Mouse (Mus musculus): ENCODE measurements around the gene Gm11563. TPM values are rescaled to one million over a fixed set of nuclear protein-coding genes. Genes with fewer than 3 reads are reported as not detected.
"Not testable (repeated sequence)": the region's sequence is repeated elsewhere in the genome, so short reads cannot be mapped to it uniquely, and the experiment has no call there.

Gm11563 gene
- total RNA-seq, 1 experiment from 2014 or later, result not detected

- ATAC-seq (replicated peaks; ENCODE audit: insufficient number of reproducible peaks, low FRiP score, low TSS enrichment, poor library complexity, severe bottlenecking), result not testable (repeated sequence)
Measured at GRCm38 (mm10) chr11:99610089-99610488, 48.7 kb downstream of the Gm11563 start, which contains the start of gene Gm11937. Gene Gm11937, minus strand, starts transcription at chr11:99610189.

- ATAC-seq (replicated peaks; ENCODE audit: insufficient number of reproducible peaks, low FRiP score, low TSS enrichment, poor library complexity, severe bottlenecking), result no peak
Measured at GRCm38 (mm10) chr11:99609126-99609525, 49.6 kb downstream of the Gm11563 start.

Other genes with a start within 250 kb of the Gm11563 start
- not detected in 3 replicates for gene Krt12, start 236.7 kb downstream of the Gm11563 start, total RNA-seq (2017)
- gene Krt20, start 220.8 kb downstream of the Gm11563 start, total RNA-seq (2017), result not detected in 3 replicates
- gene Krt23, start 165.8 kb downstream of the Gm11563 start, total RNA-seq (2017), result not detected in 3 replicates
- gene Krt39, start 137.6 kb downstream of the Gm11563 start, total RNA-seq (2017), result not detected in 3 replicates
- not detected in 3 replicates for gene Krt40, start 115.8 kb downstream of the Gm11563 start, total RNA-seq (2017)
- gene Krtap3-3, start 108.1 kb downstream of the Gm11563 start, total RNA-seq (2017), result not detected in 3 replicates
- gene Krtap3-2, start 102.1 kb downstream of the Gm11563 start, total RNA-seq (2017), result not detected in 3 replicates
- gene Gm11939, start 99.5 kb downstream of the Gm11563 start, total RNA-seq (2017), result not detected in 3 replicates
- gene Krtap3-1, start 92.3 kb downstream of the Gm11563 start, total RNA-seq (2017), result not detected in 3 replicates
- gene Krtap1-5, start 77.9 kb downstream of the Gm11563 start, total RNA-seq (2017), result not detected in 3 replicates
- gene Krtap1-4, start 75.3 kb downstream of the Gm11563 start, total RNA-seq (2017), result not detected in 3 replicates
- gene Krtap1-3, start 67.6 kb downstream of the Gm11563 start, total RNA-seq (2017), result not detected in 3 replicates
- gene Krtap9-3, start 60.9 kb downstream of the Gm11563 start, total RNA-seq (2017), result not detected in 3 replicates
- gene Gm11938, start 55.7 kb downstream of the Gm11563 start, total RNA-seq (2017), result not detected in 3 replicates
- not detected in 3 replicates for gene Gm11937, start 48.8 kb downstream of the Gm11563 start, total RNA-seq (2017)
- not detected in 3 replicates for gene Krtap2-4, start 44.1 kb downstream of the Gm11563 start, total RNA-seq (2017)
- gene Gm11562, start 38.5 kb downstream of the Gm11563 start, total RNA-seq (2017), result not detected in 3 replicates
- not detected in 3 replicates for gene Krtap4-1, start 30.7 kb downstream of the Gm11563 start, total RNA-seq (2017)
- gene Krtap4-2, start 23.9 kb downstream of the Gm11563 start, total RNA-seq (2017), result not detected in 3 replicates
- not detected in 3 replicates for gene Krtap4-7, start 14.9 kb downstream of the Gm11563 start, total RNA-seq (2017)
- gene Gm11555, start 8.7 kb downstream of the Gm11563 start, total RNA-seq (2017), result not detected in 3 replicates
- not detected in 3 replicates for gene Krtap4-6, start 7.0 kb upstream of the Gm11563 start, total RNA-seq (2017)
- not detected in 3 replicates for gene Gm14190, start 31.8 kb upstream of the Gm11563 start, total RNA-seq (2017)
- not detected in 3 replicates for gene Gm14180, start 75.3 kb upstream of the Gm11563 start, total RNA-seq (2017)
- gene Gm11595, start 114.0 kb upstream of the Gm11563 start, total RNA-seq (2017), result not detected in 3 replicates
- gene Krtap4-8, start 121.7 kb upstream of the Gm11563 start, total RNA-seq (2017), result not detected in 3 replicates
- not detected in 3 replicates for gene Krtap4-9, start 126.2 kb upstream of the Gm11563 start, total RNA-seq (2017)
- not detected in 3 replicates for gene Gm11596, start 134.5 kb upstream of the Gm11563 start, total RNA-seq (2017)
- gene Gm11569, start 140.0 kb upstream of the Gm11563 start, total RNA-seq (2017), result not detected in 3 replicates
- not detected in 3 replicates for gene Gm11554, start 145.5 kb upstream of the Gm11563 start, total RNA-seq (2017)
- gene Krtap4-13, start 150.9 kb upstream of the Gm11563 start, total RNA-seq (2017), result not detected in 3 replicates
- gene Gm11564, start 156.7 kb upstream of the Gm11563 start, total RNA-seq (2017), result not detected in 3 replicates
- not detected in 3 replicates for gene 2300003K06Rik, start 179.1 kb upstream of the Gm11563 start, total RNA-seq (2017)
- gene Krtap4-16, start 192.6 kb upstream of the Gm11563 start, total RNA-seq (2017), result not detected in 3 replicates
- gene Gm11568, start 199.0 kb upstream of the Gm11563 start, total RNA-seq (2017), result not detected in 3 replicates
- gene Gm11559, start 205.5 kb upstream of the Gm11563 start, total RNA-seq (2017), result not detected in 3 replicates
- not detected in 3 replicates for gene Krtap9-1, start 214.4 kb upstream of the Gm11563 start, total RNA-seq (2017)
- gene Gm11567, start 220.2 kb upstream of the Gm11563 start, total RNA-seq (2017), result not detected in 3 replicates
- gene Krtap31-1, start 249.0 kb upstream of the Gm11563 start, total RNA-seq (2017), result not detected in 3 replicates

Data from monocyte, adult 5-6 weeks (primary cell).